Mouse (Mus musculus): ENCODE data around the gene Lmo7. TPM values are rescaled to one million over a fixed set of nuclear protein-coding genes. Genes with fewer than 3 reads are reported as not detected.

The Lmo7 gene
- polyA plus RNA-seq, 1 experiment, result not detected

- no peak for TF ChIP-seq GATA1 (IDR thresholded peaks at IDR 0.05; ENCODE audit: low read length)
Measured at GRCm38 (mm10) chr14:101927646-101928244, 198.0 kb downstream of the Lmo7 start.

- no peak for TF ChIP-seq GATA1 (IDR thresholded peaks at IDR 0.05; ENCODE audit: low read length)
Measured at GRCm38 (mm10) chr14:101930576-101931447, 201.1 kb downstream of the Lmo7 start.

GRCm38 (mm10) chr14:101931448-101931750 lies 201.6 kb downstream of the Lmo7 start:
- TF ChIP-seq GATA1 (IDR thresholded peaks at IDR 0.05; ENCODE audit: low read length), result no peak

GRCm38 (mm10) chr14:101933551-101933950 lies 203.8 kb downstream of the Lmo7 start:
- no peak for TF ChIP-seq GATA1 (IDR thresholded peaks at IDR 0.05; ENCODE audit: low read length)

GRCm38 (mm10) chr14:101942971-101943370 lies 213.2 kb downstream of the Lmo7 start:
- TF ChIP-seq GATA1 (IDR thresholded peaks at IDR 0.05; ENCODE audit: low read length), result no peak

- TF ChIP-seq GATA1 (IDR thresholded peaks at IDR 0.05; ENCODE audit: low read length), result no peak
Measured at GRCm38 (mm10) chr14:101946711-101947516, 217.2 kb downstream of the Lmo7 start.

GRCm38 (mm10) chr14:101949114-101949513 lies 219.4 kb downstream of the Lmo7 start:
- TF ChIP-seq GATA1 (IDR thresholded peaks at IDR 0.05; ENCODE audit: low read length), result no peak

GRCm38 (mm10) chr14:101951107-101951506 lies 221.3 kb downstream of the Lmo7 start:
- no peak for TF ChIP-seq GATA1 (IDR thresholded peaks at IDR 0.05; ENCODE audit: low read length)

GRCm38 (mm10) chr14:101953793-101954468 lies 224.2 kb downstream of the Lmo7 start:
- TF ChIP-seq GATA1 (IDR thresholded peaks at IDR 0.05; ENCODE audit: low read length), result no peak

- no peak for TF ChIP-seq GATA1 (IDR thresholded peaks at IDR 0.05; ENCODE audit: low read length)
Measured at GRCm38 (mm10) chr14:101964381-101964780, 234.6 kb downstream of the Lmo7 start.

GRCm38 (mm10) chr14:101964956-101965355 lies 235.2 kb downstream of the Lmo7 start:
- no peak for TF ChIP-seq GATA1 (IDR thresholded peaks at IDR 0.05; ENCODE audit: low read length)

- no peak for TF ChIP-seq GATA1 (IDR thresholded peaks at IDR 0.05; ENCODE audit: low read length)
Measured at GRCm38 (mm10) chr14:101972764-101973163, 243.0 kb downstream of the Lmo7 start.

- no peak for TF ChIP-seq GATA1 (IDR thresholded peaks at IDR 0.05; ENCODE audit: low read length)
Measured at GRCm38 (mm10) chr14:101973171-101973570, 243.4 kb downstream of the Lmo7 start.

- no peak for TF ChIP-seq GATA1 (IDR thresholded peaks at IDR 0.05; ENCODE audit: low read length)
Measured at GRCm38 (mm10) chr14:101976021-101976685, 246.4 kb downstream of the Lmo7 start.

Other genes starting within 250 kb of the Lmo7 start
- not detected in 2 replicates for gene Tbc1d4, start 120.8 kb upstream of the Lmo7 start, polyA plus RNA-seq (2012)
- gene Commd6, start 89.3 kb upstream of the Lmo7 start, polyA plus RNA-seq (2012), result 4.4 and 4.9 TPM in 2 replicates
- gene Uchl3, start 76.0 kb upstream of the Lmo7 start, polyA plus RNA-seq (2012), result 17.4 and 30.7 TPM in 2 replicates
- gene Gm9922, start 143 bp upstream of the Lmo7 start, polyA plus RNA-seq (2012), result not detected in 2 replicates